Mouse (Mus musculus) cerebellum, adult 9-10 months (tissue): ENCODE measurements around the gene Gabarapl2.

Experiments used
- DNase-seq: peaks from one replicate; pipeline ENCODE4 v3.0.0; 2022

Gene Gabarapl2

DNA sequence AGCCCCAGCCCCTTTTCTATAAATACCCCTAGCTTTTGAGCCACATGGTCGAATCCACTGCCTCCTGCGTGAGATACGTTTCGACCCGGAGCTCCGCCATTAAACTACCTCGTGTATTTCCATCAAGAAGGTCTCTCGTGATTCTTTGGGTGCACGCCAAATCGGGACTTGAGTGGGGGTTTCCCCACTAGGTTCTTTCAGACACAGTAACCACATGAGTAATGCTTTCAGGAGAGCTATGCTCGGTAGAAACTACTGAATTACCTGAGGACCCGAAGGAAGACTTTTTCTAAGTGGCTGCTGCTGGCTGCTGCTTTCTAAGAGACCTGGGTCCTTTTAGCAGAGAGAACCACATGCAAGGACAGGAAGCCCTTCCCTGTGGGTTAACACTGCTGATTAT is 33.6 kb downstream of the Gabarapl2 start:
- no peak for DNase-seq

- DNase-seq, result no peak
These were observed 35.2 kb downstream of the Gabarapl2 start for GRCm38 (mm10) chr8:111975706-111976105.

DNA sequence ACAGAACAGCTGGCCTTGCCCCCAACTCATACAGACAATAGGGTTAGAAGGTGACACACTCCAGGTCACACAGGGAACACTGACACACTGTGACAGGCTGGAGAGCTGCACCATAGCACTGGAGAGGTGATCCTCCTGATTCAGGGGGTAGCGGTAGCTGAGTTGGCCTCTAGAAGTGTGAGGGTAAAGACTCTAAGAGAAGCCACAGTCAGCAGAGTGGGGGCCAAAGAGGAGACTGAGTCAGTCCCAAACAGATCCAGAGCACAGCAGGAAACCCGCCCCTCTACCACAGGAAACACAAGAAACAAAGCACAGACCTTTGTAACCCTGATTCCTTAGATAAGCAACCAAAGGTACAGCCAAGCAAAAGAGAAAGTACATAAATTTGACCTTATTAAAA is 35.8 kb downstream of the Gabarapl2 start:
- no peak for DNase-seq

DNA sequence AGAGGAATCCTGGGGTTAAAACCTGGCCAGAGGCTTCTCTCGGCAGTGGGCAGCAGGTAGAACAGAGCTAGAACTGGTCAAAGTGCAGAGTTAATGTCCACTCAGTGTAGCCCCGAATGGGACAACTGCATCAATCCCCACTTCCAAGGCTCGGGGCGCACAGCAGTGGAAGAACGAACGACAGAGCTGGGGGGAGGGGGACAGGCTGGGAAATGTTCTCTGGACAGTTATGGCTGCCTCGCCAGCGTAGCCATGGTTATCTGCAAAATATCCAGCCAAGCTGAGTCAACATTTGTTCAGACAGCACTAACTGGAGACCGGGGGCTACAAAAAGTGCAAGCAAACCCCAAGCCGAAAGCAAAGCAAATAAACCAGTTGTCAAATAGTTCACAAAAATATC is 37.6 kb downstream of the Gabarapl2 start:
- no peak for DNase-seq

GRCm38 (mm10) chr8:111982116-111982515 is 41.6 kb downstream of the Gabarapl2 start:
- peak; percentile 80 for DNase-seq

DNA sequence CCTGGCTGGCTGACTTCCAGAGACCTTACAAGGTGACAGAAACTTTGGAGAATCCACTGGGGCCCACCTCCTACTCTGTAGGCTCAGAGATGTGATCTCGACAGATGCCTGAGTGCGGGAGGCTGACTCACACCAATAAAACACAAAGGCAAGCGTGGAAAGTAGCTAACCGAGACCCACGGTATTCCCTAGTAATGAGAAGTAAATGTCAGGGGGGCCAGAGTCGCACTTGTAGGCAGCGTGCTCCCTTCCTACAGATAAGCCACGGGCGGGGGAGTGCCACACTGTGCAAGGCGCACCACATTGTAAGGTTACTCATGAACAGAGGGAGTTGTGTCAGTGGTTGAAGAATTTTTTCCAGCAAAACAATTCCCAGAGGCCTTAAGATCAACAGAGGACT is 44.0 kb downstream of the Gabarapl2 start:
- no peak for DNase-seq

DNA sequence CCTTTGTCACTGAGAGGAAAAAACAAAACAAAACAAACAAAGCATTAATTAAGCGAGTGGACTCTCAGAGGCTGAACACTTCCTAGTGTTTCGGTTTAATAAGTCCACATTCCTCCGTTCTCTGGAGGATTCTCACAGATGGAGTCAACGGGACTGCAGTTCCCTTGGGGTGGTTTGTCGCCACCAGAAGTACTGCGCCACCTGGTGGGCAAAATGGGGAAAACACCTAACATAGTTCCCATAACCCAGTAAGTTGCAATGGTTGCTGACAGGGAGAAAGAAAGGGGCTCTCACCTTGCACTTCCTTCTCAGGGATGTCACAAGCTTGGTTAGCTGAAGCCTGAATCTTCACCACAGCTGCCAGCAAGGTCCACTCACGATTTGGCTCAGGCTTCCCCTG is 49.4 kb downstream of the Gabarapl2 start:
- peak; percentile 82 for DNase-seq

DNA sequence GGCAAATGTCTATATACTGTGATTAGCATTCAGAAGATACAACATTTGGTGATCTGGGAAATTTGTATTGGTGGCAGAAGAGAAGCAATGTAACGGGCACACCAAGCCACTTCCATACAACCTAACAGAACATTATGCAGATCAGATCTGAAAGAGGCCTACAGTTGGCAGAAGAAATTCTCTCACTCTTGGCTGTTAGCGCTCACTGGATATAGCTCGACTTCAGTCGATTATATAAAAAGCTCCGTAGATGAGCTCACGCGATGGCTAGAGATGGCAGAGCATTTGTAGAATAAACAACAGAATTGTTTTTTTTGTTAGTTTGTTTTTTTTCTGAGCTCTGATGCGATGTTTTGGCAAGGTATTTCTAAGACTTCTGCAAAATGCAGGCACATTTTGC is 50.8 kb downstream of the Gabarapl2 start:
- DNase-seq, result no peak

DNA sequence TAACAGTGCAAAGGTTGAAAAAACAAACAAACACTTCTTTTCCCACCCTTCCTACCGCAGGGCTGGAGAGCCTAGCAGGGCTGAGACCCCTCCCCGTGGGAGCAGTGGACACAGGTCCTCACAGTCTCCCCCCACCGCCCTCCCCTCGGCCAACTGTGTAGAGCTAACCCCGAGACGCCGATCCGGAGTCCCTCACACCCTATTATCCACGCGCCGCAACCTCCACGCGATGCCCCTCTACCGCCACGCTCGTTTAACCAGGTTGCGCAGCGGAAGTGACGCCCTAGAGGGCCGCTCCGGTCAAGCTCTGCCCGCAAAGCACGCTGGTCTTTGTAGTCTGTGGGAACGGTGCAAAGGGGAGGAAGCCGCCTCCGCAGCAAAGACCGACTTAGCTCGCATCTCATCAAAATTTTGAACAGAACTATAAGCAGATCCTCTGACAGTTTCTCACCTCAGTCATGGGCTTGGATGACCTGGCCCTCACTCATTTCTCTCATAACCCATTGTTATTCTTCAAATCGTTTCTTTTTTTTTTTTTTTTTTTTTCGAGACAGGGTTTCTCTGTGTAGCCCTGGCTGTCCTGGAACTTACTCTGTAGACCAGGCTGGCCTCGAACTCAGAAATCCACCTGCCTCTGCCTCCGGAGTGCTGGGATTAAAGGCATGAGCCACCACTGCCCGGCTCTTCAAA is 51.7 kb downstream of the Gabarapl2 start, which contains the start of gene Adat1:
Adat1 (minus strand) TSS at position 290 of the 690 bp plus-strand sequence.
- peak; percentile 85 for DNase-seq

DNA sequence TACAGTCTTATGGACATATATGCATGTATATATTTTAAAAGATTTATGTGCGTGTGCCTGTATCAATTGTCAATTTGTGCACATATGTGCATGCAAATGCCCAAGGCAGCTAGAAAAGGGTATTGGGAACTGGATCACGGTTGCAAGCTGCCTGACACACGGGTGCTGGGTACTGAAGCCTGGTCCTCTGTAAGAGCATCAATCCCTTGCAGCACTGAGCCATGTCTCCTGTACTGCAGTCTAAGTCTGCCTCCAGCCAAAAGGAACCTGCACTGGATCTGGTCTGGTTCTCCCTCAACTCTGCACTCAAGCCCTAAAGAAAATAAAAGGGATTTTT is 52.2 kb downstream of the Gabarapl2 start:
- no peak for DNase-seq
